Mouse (Mus musculus) limb, embryonic 10.5 days (tissue): Measurements from ENCODE around the gene Mvb12a. TPM values are rescaled to one million over a fixed set of nuclear protein-coding genes. Genes with fewer than 3 reads are reported as not detected.
A peak's percentile ranks its signal among the peaks of the same experiment; 100 is the strongest.

Experiments
- DNase-seq: peaks from one replicate; pipeline ENCODE4 v3.0.0-alpha.2; 2017; ENCODE audit warnings: low spot score
- H3K27ac ChIP-seq: fragments of 300-500 bp; sonication (generic); 2 replicates; pipeline ENCODE4 v1.5.1; 2016; ENCODE audit warnings: mild to moderate bottlenecking
- H3K27me3 ChIP-seq: fragments of 300-500 bp; sonication (generic); 2 replicates; pipeline ENCODE4 v1.6.1; 2016; ENCODE audit warnings: low read depth, mild to moderate bottlenecking; ENCODE audit not compliant: poor library complexity, severe bottlenecking
- H3K36me3 ChIP-seq: fragments of 300-500 bp; sonication (generic); 2 replicates; pipeline ENCODE4 v1.6.1; 2016; ENCODE audit warnings: mild to moderate bottlenecking, moderate library complexity
- H3K4me1 ChIP-seq: fragments of 300-500 bp; sonication (generic); 2 replicates; pipeline ENCODE4 v1.6.1; 2016
- H3K4me3 ChIP-seq: fragments of 300-500 bp; sonication (generic); 2 replicates; pipeline ENCODE4 v1.5.1; 2016; ENCODE audit warnings: mild to moderate bottlenecking, moderate library complexity
- H3K9me3 ChIP-seq: fragments of 300-500 bp; sonication (generic); replicated peaks from 2 replicates; pipeline ENCODE4 v1.6.1; 2016; ENCODE audit warnings: mild to moderate bottlenecking
- WGBS: fragments of 180-500 bp; shearing (Covaris S2); methylation state at CpG from one replicate; pipeline ENCODE4 v1.1.7; 2016; 5-methylcytosine and 5-hydroxymethylcytosine counted together
- polyA plus RNA-seq: library from polyadenylated mRNA; unstranded; fragments of >200 nt; fragmentation: Nextera tagmentation; extraction: Ambion mirVana; gene quantifications from 2 replicates; pipeline ENCODE4 v1.2.1, GENCODE M21; 2016

Mvb12a gene
- polyA plus RNA-seq, 1 experiment from 2014 or later = 76.2 TPM

- H3K9me3 ChIP-seq = no peaks in the 10 kb centered on the region
- H3K4me3 ChIP-seq = no peak overlapping the region
- peaks cover 18% of the 10 kb centered on the region for H3K4me1 ChIP-seq
- DNase-seq = no peak
- no peaks in the 10 kb centered on the region for H3K36me3 ChIP-seq
- WGBS = 41% methylated on average over 3 of the region's 3 CpGs
- peaks cover 40% of the 10 kb centered on the region for H3K27me3 ChIP-seq
- no peak overlapping the region for H3K27ac ChIP-seq
Measured at GRCm38 (mm10) chr8:71534263-71534810, 8.4 kb upstream of the Mvb12a start.

GRCm38 (mm10) chr8:71535663-71536062 is 7.1 kb upstream of the Mvb12a start:
- H3K4me1 ChIP-seq = peaks cover 18% of the 10 kb centered on the region
- H3K27me3 ChIP-seq = peaks cover 41% of the 10 kb centered on the region
- no peak overlapping the region for H3K27ac ChIP-seq
- WGBS = 49% methylated on average over 5 of the region's 5 CpGs
- DNase-seq = no peak
- no peaks in the 10 kb centered on the region for H3K9me3 ChIP-seq
- no peaks in the 10 kb centered on the region for H3K36me3 ChIP-seq
- no peak overlapping the region for H3K4me3 ChIP-seq

- WGBS = 4% methylated on average over 37 of the region's 37 CpGs
Measured at GRCm38 (mm10) chr8:71537028-71537867, 5.5 kb upstream of the Mvb12a start, which contains the start of gene Bst2. Gene Bst2, minus strand, starts transcription at chr8:71537456.

GRCm38 (mm10) chr8:71543755-71544154 is 1.0 kb downstream of the Mvb12a start:
- Histone ChIP-seq H3K36me3 (peaks cover 35% of the 10 kb centered on the region), H3K27me3 (peaks cover 4% of the 10 kb centered on the region; the same call in 1 of the 2 replicates), H3K4me1 (peaks cover 12% of the 10 kb centered on the region), H3K4me3 (peak overlapping the region; percentile 87), H3K27ac (0 out of 2 replicates have a peak overlapping the region, but pooled peaks have one; percentile 83), H3K9me3 (no peaks in the 10 kb centered on the region)
- 88% methylated on average over 9 of the region's 9 CpGs for WGBS
- DNase-seq = no peak

More at GRCm38 (mm10) chr8:71537028-71537867, 5.5 kb upstream of the Mvb12a start, which contains the start of gene Bst2:
- peaks cover 18% of the 10 kb centered on the region for H3K4me1 ChIP-seq
- H3K36me3 ChIP-seq = no peaks in the 10 kb centered on the region
- H3K27me3 ChIP-seq = peaks cover 41% of the 10 kb centered on the region
- H3K9me3 ChIP-seq = no peaks in the 10 kb centered on the region
- H3K4me3 ChIP-seq = peak within 1 kb of the TSS; percentile 55
- DNase-seq = peak; percentile 76
- H3K27ac ChIP-seq = peak within 1 kb of the TSS; percentile 71

GRCm38 (mm10) chr8:71545053-71545452 is 2.3 kb downstream of the Mvb12a start:
- Histone ChIP-seq H3K4me3 (no peak overlapping the region), H3K27ac (no peak overlapping the region), H3K9me3 (no peaks in the 10 kb centered on the region), H3K27me3 (no peaks in the 10 kb centered on the region), H3K36me3 (peaks cover 37% of the 10 kb centered on the region), H3K4me1 (peaks cover 12% of the 10 kb centered on the region)
- 92% methylated on average over 11 of the region's 11 CpGs for WGBS
- no peak for DNase-seq

GRCm38 (mm10) chr8:71547590-71547989 is 4.9 kb downstream of the Mvb12a start:
- no peak overlapping the region for H3K4me3 ChIP-seq
- 88% methylated on average over 7 of the region's 7 CpGs for WGBS

GRCm38 (mm10) chr8:71550754-71551153 is 8.0 kb downstream of the Mvb12a start:
- H3K9me3 ChIP-seq = no peaks in the 10 kb centered on the region
- H3K4me1 ChIP-seq = peaks cover 8% of the 10 kb centered on the region
- peaks cover 29% of the 10 kb centered on the region for H3K36me3 ChIP-seq
- no peak for DNase-seq
- H3K4me3 ChIP-seq = no peak overlapping the region
- H3K27ac ChIP-seq = no peak overlapping the region
- peaks cover 6% of the 10 kb centered on the region for H3K27me3 ChIP-seq
- 71% methylated on average over 7 of the region's 7 CpGs for WGBS

More at GRCm38 (mm10) chr8:71547590-71547989, 4.9 kb downstream of the Mvb12a start:
- DNase-seq = no peak
- Histone ChIP-seq H3K27ac (no peak overlapping the region), H3K36me3 (peaks cover 37% of the 10 kb centered on the region), H3K9me3 (no peaks in the 10 kb centered on the region), H3K4me1 (peaks cover 16% of the 10 kb centered on the region), H3K27me3 (no peaks in the 10 kb centered on the region)

GRCm38 (mm10) chr8:71552770-71553169 is 10.0 kb downstream of the Mvb12a start:
- Histone ChIP-seq H3K4me1 (peaks cover 8% of the 10 kb centered on the region), H3K9me3 (no peaks in the 10 kb centered on the region), H3K27ac (no peak overlapping the region), H3K4me3 (no peak overlapping the region), H3K27me3 (peaks cover 27% of the 10 kb centered on the region), H3K36me3 (peaks cover 11% of the 10 kb centered on the region)
- WGBS = 52% methylated on average over 6 of the region's 6 CpGs
- no peak for DNase-seq

GRCm38 (mm10) chr8:71554001-71554400 is 11.3 kb downstream of the Mvb12a start:
- 73% methylated on average over 6 of the region's 6 CpGs for WGBS

GRCm38 (mm10) chr8:71554644-71555043 is 11.9 kb downstream of the Mvb12a start:
- Histone ChIP-seq H3K27me3 (peaks cover 45% of the 10 kb centered on the region), H3K27ac (no peak overlapping the region), H3K4me1 (peaks cover 22% of the 10 kb centered on the region), H3K9me3 (no peaks in the 10 kb centered on the region), H3K4me3 (no peak overlapping the region), H3K36me3 (no peaks in the 10 kb centered on the region)
- WGBS = 89% methylated on average over 2 of the region's 2 CpGs
- no peak for DNase-seq

More at GRCm38 (mm10) chr8:71554001-71554400, 11.3 kb downstream of the Mvb12a start:
- peaks cover 19% of the 10 kb centered on the region for H3K4me1 ChIP-seq
- H3K27me3 ChIP-seq = peaks cover 39% of the 10 kb centered on the region
- no peak for DNase-seq
- H3K4me3 ChIP-seq = no peak overlapping the region
- no peaks in the 10 kb centered on the region for H3K9me3 ChIP-seq
- no peak overlapping the region for H3K27ac ChIP-seq
- H3K36me3 ChIP-seq = no peaks in the 10 kb centered on the region

- 0 out of 2 replicates have a peak within 1 kb of the TSS, but pooled peaks have one; percentile 30 for H3K27ac ChIP-seq
- 5% methylated on average over 70 of the region's 70 CpGs for WGBS
- no peaks in the 10 kb centered on the region for H3K36me3 ChIP-seq
- H3K9me3 ChIP-seq = no peaks in the 10 kb centered on the region
- DNase-seq = peak; percentile 52
- H3K4me3 ChIP-seq = peak within 1 kb of the TSS; percentile 51
- H3K27me3 ChIP-seq = peaks cover 82% of the 10 kb centered on the region
- peaks cover 21% of the 10 kb centered on the region for H3K4me1 ChIP-seq
Measured at GRCm38 (mm10) chr8:71558071-71558957, 15.6 kb downstream of the Mvb12a start, which contains the start of gene Tmem221. Gene Tmem221, minus strand, starts transcription at chr8:71558871.

- H3K4me3 ChIP-seq = peak overlapping the region; percentile 51
- H3K36me3 ChIP-seq = no peaks in the 10 kb centered on the region
- H3K27ac ChIP-seq = 0 out of 2 replicates have a peak overlapping the region, but pooled peaks have one; percentile 30
- DNase-seq = peak; percentile 63
- peaks cover 21% of the 10 kb centered on the region for H3K4me1 ChIP-seq
- peaks cover 2% of the 10 kb centered on the region for H3K9me3 ChIP-seq
- peaks cover 90% of the 10 kb centered on the region for H3K27me3 ChIP-seq
- 2% methylated on average over 24 of the region's 24 CpGs for WGBS
Measured at GRCm38 (mm10) chr8:71558958-71559690, 16.4 kb downstream of the Mvb12a start.
